Mouse (Mus musculus): ENCODE results near the gene Aco2.
A peak's percentile ranks its signal among the peaks of the same experiment; 100 is the strongest.

Gene Aco2

DNA sequence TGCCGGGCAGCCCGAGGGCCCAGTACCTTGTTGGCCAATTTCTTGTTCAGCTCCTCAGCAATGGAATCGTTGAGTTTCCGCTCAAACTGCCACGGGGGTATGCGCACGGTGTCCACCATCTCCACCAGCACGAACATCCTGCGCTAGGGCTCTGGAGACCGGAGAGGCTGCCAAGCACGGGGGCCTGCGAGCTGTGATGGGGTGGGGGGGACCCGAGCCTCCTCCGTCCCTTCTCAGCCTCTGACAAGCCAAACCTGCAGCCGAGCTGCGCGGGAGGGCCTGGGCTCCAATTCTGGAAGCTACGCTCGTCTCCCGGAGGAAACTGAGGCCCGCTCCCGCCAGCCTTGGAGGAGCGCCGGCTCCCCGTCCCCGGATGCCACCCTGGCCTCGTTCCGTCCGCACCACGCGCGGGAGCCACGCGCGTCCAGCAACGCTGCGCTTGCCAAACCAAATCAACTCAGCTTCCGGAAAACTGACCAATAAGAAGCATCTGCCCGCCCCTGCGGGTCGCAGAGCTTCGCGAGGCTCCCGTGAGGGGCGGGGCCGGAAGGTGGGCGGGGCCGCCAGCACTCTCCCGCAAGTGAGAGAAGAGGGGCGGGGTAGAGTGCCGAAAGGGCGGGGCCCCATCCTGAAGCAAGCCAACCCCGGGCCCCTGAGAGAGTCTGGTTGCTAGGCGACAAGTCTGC is 53.8 kb downstream of the Aco2 start, which contains the start of gene Polr3h:
TSS of gene Polr3h (minus strand) at position 481 of the 686 bp plus-strand sequence.
- DNase-seq = peak; percentile 96

GRCm38 (mm10) chr15:81926446-81926822 is 54.3 kb downstream of the Aco2 start:
- DNase-seq = no peak

DNA sequence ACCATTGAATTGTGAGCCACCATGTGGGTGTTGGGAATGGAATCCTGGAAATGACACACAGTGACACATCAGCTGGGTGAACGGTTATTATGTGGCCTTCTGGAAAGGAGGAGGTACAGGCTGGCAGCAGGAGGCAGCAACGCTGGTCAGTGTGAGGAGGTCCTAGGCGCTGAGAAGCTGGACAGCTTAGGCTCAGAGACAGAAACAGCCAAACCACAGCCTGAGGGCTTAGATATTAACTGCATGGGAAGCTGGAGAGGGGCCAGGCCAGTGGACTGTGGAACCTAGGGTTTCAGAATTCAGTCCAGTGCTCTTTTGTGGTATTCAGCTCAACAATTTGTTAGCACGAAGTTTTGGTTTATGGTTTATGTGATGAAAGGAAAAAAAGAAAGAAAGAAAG is 55.6 kb downstream of the Aco2 start:
- DNase-seq = no peak

DNA sequence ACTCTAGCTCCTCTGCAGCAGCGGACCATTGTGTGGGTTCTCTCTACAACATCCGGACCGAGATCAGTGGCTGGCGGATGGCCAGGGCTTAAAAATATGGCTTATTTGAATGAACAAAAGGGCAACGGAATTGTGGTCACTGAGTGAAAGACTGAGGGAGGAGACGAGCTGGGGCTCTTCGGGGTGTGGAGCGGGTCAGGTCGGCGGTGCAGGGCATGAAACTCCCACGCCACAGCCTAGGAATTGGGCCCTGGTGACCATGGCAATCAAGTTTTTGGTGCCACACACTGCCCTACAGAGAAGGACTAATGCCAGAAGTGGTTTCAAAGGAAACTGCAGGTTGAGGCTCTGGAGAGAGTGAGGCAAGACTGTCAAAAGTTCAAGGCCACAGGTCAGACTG is 56.2 kb downstream of the Aco2 start:
- DNase-seq = no peak

- DNase-seq = peak; percentile 67
These were observed 60.9 kb downstream of the Aco2 start for GRCm38 (mm10) chr15:81932951-81933470.

GRCm38 (mm10) chr15:81933986-81934385 is 61.9 kb downstream of the Aco2 start:
- DNase-seq = no peak

GRCm38 (mm10) chr15:81935869-81936637 is 63.9 kb downstream of the Aco2 start:
- no peak for DNase-seq

DNA sequence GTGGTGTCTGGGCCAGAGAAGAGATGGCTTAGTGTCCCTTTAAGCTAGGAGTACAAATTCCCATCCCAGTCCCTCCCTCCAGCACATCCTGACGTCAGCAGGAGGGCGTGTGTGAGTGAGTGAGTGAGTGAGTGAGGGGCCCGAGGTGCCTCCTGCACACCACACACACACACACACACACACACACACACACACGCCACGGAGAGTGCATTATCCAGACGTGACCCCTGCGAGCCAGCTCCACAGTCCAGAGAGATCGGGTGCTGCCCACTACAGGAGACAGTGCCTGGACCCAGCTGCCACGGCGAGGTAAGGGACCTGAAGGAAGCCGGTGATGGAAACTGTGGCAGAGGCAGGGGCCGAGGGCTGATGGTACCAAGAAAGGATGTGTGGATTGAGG is 64.6 kb downstream of the Aco2 start, which contains the start of gene Csdc2:
TSS of gene Csdc2 (plus strand) at position 81 of the 400 bp plus-strand sequence.
- DNase-seq = peak; percentile 57

DNA sequence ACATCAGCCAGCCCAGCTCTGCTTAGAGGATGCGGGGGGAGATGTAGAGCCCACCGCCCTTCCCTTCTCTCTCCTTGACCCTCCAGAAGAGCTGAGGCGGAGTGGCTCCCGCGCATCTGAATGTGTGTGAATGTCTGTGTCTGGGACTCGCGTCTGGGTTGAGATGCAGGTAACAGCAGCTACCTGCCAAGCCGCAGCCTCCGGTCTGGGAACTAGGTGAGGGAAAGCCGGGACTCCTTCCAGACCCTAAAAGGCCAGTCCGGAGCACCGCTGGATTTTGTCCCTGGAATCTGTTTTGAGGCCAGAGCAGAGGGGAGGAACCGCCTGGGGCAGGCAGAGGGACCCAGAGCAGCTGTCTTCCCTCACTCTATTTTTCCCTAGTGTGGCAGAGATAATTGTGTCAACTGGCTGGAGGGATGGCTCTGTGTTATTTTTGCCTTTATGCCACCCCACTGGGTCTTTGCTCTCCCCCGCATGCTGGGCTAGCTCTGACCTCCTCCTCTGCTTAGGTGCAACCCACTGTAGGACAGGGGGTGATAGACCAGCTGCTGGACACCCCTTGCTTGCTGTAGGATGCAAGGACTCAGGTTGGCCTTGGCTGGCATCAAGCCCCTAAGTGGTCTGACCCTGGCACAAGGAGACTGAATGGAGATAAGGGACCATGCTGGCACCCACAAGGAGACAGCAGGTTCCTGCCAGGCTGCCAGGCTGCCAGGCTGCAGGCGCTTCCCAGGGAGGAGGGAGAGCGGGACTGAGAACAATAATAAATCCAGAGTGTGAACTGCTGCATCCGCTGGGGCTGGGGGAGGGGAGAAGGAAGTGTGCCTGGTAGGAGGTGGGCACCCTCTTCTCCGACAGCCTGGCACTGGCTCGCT is 65.2 kb downstream of the Aco2 start:
- peak; percentile 75 for DNase-seq

- DNase-seq = peak; percentile 64
These were observed 66.1 kb downstream of the Aco2 start for GRCm38 (mm10) chr15:81938246-81938645.

DNA sequence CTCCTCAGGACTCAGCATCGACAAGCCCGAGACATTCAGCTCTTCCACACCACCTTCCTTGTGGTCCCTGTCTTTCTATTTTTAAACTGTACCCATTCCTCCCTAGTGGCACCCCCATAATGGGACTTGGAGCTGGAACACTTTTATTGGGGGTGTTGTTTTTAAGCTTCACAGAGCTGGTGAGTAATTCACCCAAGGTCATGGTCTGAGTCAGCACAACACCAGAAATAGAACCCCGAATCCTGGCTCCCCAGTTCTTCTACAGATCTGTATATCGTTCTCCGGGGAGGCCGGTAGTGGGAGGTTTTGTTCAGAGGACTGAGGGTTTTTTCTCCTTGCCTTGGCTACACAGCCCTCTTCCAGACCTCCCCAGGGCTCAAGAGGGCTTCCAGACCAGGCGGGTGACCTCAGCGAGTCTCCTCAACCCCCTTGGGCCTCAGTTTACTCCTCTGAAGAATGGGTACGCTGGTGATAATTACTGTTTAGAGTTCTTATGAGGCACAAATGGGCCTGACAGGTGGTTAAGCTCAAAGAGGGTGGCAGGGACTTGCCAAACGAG is 67.1 kb downstream of the Aco2 start:
- DNase-seq = no peak

- DNase-seq = no peak
These were observed 67.7 kb downstream of the Aco2 start for GRCm38 (mm10) chr15:81939774-81940173.

DNA sequence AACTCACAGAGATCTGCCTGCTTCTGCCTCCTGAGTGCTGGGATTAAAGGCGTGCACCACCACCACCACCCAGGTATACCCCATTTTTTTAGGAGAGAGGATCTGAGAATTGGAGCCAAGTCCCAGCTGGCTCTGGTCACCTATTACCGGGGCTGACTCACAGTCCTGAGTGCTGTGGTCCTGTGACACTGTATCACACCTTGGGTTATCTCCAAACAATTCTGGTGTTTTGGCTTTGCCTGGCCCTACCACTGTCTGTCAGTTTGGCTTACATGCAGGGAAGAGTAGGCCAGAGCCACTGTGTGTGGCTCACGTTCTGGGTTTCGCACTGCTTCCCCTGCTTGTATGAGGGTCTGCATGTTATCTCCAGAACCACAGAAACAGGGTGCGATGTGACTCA is 68.1 kb downstream of the Aco2 start:
- no peak for DNase-seq

DNA sequence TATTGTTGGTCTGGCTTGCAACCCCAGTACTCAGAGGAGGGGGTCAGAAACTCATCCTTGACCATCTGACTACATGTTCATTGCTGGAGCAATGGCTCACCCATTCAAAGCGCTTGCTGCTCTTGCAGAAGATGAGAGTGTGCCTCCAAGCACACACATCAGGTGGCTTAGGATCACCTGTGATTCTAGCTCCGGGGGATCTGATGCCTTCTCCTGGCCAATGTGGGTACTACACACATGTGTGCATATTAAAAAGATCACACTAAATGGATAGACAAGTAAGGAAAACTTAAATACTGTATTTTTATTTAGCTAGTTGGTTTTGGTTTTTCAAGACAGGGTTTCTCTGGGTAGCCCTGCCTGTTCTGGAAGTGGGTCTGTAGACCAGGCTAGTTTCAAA is 68.9 kb downstream of the Aco2 start:
- no peak for DNase-seq

GRCm38 (mm10) chr15:81943176-81943749 is 71.2 kb downstream of the Aco2 start:
- DNase-seq = no peak

DNA sequence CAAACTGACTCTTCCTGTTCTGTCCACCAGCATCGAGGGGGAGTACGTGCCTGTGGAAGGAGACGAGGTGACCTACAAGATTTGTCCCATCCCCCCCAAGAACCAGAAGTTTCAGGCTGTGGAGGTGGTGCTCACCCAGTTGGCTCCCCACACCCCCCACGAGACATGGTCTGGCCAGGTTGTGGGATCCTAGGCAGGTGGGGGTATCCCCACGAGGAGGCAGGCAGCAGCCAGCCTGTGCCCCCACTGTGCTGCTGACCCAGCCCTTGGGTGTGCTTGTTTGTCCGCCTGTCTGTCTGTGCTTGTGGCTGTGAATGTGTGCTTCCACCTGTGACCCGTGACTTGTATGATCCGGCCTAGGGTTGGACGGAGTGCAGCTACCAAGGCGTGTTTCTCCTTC is 77.0 kb downstream of the Aco2 start:
- DNase-seq = no peak

DNA sequence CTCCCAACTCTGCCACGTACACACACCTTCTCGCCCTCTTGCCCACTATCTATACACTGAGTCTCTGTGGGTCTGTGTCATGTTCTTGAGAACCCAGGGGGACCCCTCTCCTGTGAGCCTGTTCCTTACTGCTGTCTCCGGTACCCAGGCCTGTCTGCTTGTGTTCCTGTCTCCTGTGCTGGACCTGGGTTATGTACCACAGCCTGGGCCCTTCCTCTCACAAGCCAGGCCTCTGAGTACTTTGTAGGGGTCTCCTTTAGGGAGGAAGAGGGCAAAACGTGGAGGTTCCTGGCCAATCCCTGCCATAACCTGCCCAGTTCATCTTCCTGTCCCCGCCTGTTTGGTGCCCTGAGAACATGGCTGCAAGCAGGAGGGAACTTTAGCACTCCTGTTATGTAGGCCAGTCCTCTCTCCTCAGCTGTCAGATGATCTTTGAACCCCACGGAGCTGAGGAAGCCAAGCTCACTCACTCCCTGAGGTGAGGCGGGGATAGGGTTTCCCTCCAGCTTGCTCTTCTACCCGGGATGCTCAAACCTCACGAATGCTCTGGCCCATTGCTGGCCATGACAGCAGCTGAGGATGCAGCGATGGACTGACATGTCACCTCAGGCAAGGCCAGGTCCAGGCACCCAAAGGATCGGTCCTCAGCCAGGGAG is 77.5 kb downstream of the Aco2 start:
- DNase-seq = no peak

DNA sequence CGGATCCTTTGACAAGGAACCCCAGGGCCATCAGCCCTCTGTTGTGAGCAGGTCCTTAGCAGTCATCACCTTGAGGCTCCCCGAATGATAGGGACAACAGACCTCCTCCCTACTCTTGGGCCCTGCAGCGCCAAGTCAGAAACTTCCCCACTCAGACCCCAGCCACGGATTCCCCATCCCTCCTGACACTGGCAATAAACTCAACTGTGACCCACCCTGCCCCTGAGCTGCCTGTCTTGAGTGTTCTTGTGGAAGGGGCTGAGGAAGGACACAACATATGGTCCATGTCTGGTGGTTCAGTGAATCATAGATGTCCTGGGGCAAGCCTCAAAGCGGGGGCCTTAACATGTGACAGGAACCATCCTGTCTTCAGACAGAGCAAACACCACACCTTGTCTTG is 78.6 kb downstream of the Aco2 start:
- DNase-seq = no peak

- no peak for DNase-seq
These were observed 79.0 kb downstream of the Aco2 start for GRCm38 (mm10) chr15:81951159-81951558.

GRCm38 (mm10) chr15:81952310-81952709 is 80.2 kb downstream of the Aco2 start:
- no peak for DNase-seq

- DNase-seq = no peak
These were observed 82.1 kb downstream of the Aco2 start for GRCm38 (mm10) chr15:81954151-81954583.

- DNase-seq = no peak
These were observed 82.6 kb downstream of the Aco2 start for GRCm38 (mm10) chr15:81954716-81955115.
